Mouse (Mus musculus) bone marrow, adult 2 months (tissue): ENCODE measurements around the gene Pla2g4d.

Source experiments
- CTCF ChIP-seq: fragments of 200-500 bp; IDR thresholded peaks from 2 replicates; pipeline ENCODE4 v1.5.1; 2011; ENCODE audit warnings: low read length, control low read depth; ENCODE audit not compliant: control insufficient read depth, insufficient read depth
- POLR2A ChIP-seq: fragments of 200-500 bp; IDR thresholded peaks from 2 replicates; pipeline ENCODE4 v1.6.1; 2011; ENCODE audit warnings: low read depth, mild to moderate bottlenecking, control low read depth, low read length, borderline replicate concordance; ENCODE audit not compliant: control insufficient read depth

GRCm38 (mm10) chr2:120262876-120263275, 26.1 kb downstream of the Pla2g4d start:
- no peak for TF ChIP-seq POLR2A
- no peak for TF ChIP-seq CTCF
